Mouse (Mus musculus) CH12.LX (cell line): ENCODE data around the gene Fam69a. TPM values are rescaled to one million over a fixed set of nuclear protein-coding genes. Genes with fewer than 3 reads are reported as not detected.
A peak's percentile ranks its signal among the peaks of the same experiment; 100 is the strongest.

Experiments used
- DNase-seq: peaks from one replicate; pipeline ENCODE4 v3.0.0-alpha.2; 2013; ENCODE audit errors: extremely low read depth
- H3K27ac ChIP-seq: 2 replicates; pipeline ENCODE4 v1.5.1; 2012; ENCODE audit warnings: low read depth, mild to moderate bottlenecking, control low read depth, moderate library complexity; ENCODE audit not compliant: insufficient read depth
- H3K27me3 ChIP-seq: replicated peaks from 2 replicates; pipeline ENCODE3; 2012; ENCODE audit warnings: inconsistent platforms
- H3K36me3 ChIP-seq, 2 experiments: replicated peaks in 1 of 2; 2 replicates each; pipeline versions ENCODE3 to v1.6.1; 2012; ENCODE audit warnings: inconsistent platforms in 1 of 2, low read length in 1 of 2, mild to moderate bottlenecking in 1 of 2, mixed read lengths in 1 of 2, moderate library complexity in 1 of 2; ENCODE audit not compliant: control insufficient read depth in 1 of 2, insufficient read depth in 1 of 2
- H3K4me1 ChIP-seq, 2 experiments: 2 replicates each; pipeline ENCODE4 v1.6.1; 2012; ENCODE audit warnings: inconsistent platforms in 1 of 2, moderate library complexity in 1 of 2; ENCODE audit not compliant: insufficient read depth in 2 of 2, control insufficient read depth in 1 of 2
- H3K4me2 ChIP-seq: 2 replicates; pipeline ENCODE4 v1.6.1; 2012; ENCODE audit warnings: low read depth, mild to moderate bottlenecking, control low read depth; ENCODE audit not compliant: poor library complexity, insufficient read depth, severe bottlenecking
- H3K4me3 ChIP-seq, 3 experiments: fragments of 150-350 bp in 1 of 3; sonication (generic) in 1 of 3; replicated peaks in 1 of 3; 2 replicates each; pipeline versions ENCODE3 to v1.5.1; 2011 to 2012; ENCODE audit warnings: low read depth in 2 of 3, low read length in 2 of 3, mild to moderate bottlenecking in 2 of 3, moderate library complexity in 2 of 3, control low read depth in 1 of 3, improper control_type of control experiment in 1 of 3, inconsistent platforms in 1 of 3, mixed read lengths in 1 of 3; ENCODE audit not compliant: poor library complexity in 1 of 3
- H3K79me2 ChIP-seq: replicated peaks from 2 replicates; pipeline ENCODE4 v1.6.1; 2012; ENCODE audit warnings: mild to moderate bottlenecking, moderate library complexity; ENCODE audit not compliant: control insufficient read depth, poor library complexity, insufficient read depth, severe bottlenecking; ENCODE audit errors: extremely low read depth
- H3K9ac ChIP-seq: 2 replicates; pipeline ENCODE4 v1.6.1; 2012; ENCODE audit warnings: low read depth, mild to moderate bottlenecking, control low read depth, moderate library complexity; ENCODE audit not compliant: insufficient read depth
- H3K9me3 ChIP-seq: replicated peaks from 2 replicates; pipeline ENCODE3; 2012; ENCODE audit warnings: low read length, inconsistent platforms, mixed read lengths
- BHLHE40 ChIP-seq: IDR thresholded peaks from 2 replicates; pipeline ENCODE4 v1.6.1; 2011; ENCODE audit warnings: mild to moderate bottlenecking, low read depth, low read length, improper control_type of control experiment
- CHD2 ChIP-seq: IDR thresholded peaks from 2 replicates; pipeline ENCODE4 v1.6.1; 2011; ENCODE audit warnings: low read length, improper control_type of control experiment
- CTCF ChIP-seq, 2 experiments: IDR thresholded peaks in 1 of 2; conservative IDR thresholded peaks in 1 of 2; 2 replicates each; pipeline ENCODE4 v1.5.1; 2011 to 2012; ENCODE audit warnings: low read depth in 2 of 2, low read length in 2 of 2, improper control_type of control experiment in 1 of 2, inconsistent platforms in 1 of 2, mild to moderate bottlenecking in 1 of 2, moderate library complexity in 1 of 2
- E2F4 ChIP-seq: IDR thresholded peaks from 2 replicates; pipeline ENCODE4 v1.6.1; 2011; ENCODE audit warnings: low read depth, low read length, improper control_type of control experiment; ENCODE audit not compliant: insufficient replicate concordance
- ELF1 ChIP-seq: IDR thresholded peaks from 2 replicates; pipeline ENCODE4 v1.6.1; 2014; ENCODE audit warnings: low read depth, mild to moderate bottlenecking, inconsistent platforms, low read length, improper control_type of control experiment
- GABPA ChIP-seq: IDR thresholded peaks from 2 replicates; pipeline ENCODE4 v1.6.1; 2012; ENCODE audit warnings: low read depth, low read length, improper control_type of control experiment, inconsistent platforms; ENCODE audit not compliant: insufficient replicate concordance
- IRF4 ChIP-seq: IDR thresholded peaks from 2 replicates; pipeline ENCODE4 v1.6.1; 2014; ENCODE audit warnings: low read depth, mild to moderate bottlenecking, inconsistent platforms, low read length, improper control_type of control experiment
- JUN ChIP-seq: IDR thresholded peaks from 2 replicates; pipeline ENCODE4 v1.6.1; 2011; ENCODE audit warnings: low read depth, mild to moderate bottlenecking, low read length, improper control_type of control experiment, moderate library complexity; ENCODE audit not compliant: insufficient read depth
- MAFK ChIP-seq: IDR thresholded peaks from 2 replicates; pipeline ENCODE4 v1.6.1; 2011; ENCODE audit warnings: low read length, improper control_type of control experiment; ENCODE audit not compliant: insufficient replicate concordance
- MAX ChIP-seq: IDR thresholded peaks from 2 replicates; pipeline ENCODE4 v1.6.1; 2011; ENCODE audit warnings: low read length, improper control_type of control experiment
- MXI1 ChIP-seq: IDR thresholded peaks from 2 replicates; pipeline ENCODE4 v1.6.1; 2011; ENCODE audit warnings: mild to moderate bottlenecking, low read depth, low read length, improper control_type of control experiment
- MYC ChIP-seq: IDR thresholded peaks from 2 replicates; pipeline ENCODE4 v1.6.1; 2011; ENCODE audit warnings: low read depth, mild to moderate bottlenecking, improper control_type of control experiment, low read length
- PAX5 ChIP-seq: IDR thresholded peaks from 2 replicates; pipeline ENCODE4 v1.6.1; 2012; ENCODE audit warnings: low read length, inconsistent platforms, mixed read lengths
- RAD21 ChIP-seq: IDR thresholded peaks from 2 replicates; pipeline ENCODE4 v1.6.1; 2011; ENCODE audit warnings: low read depth, mild to moderate bottlenecking, low read length, improper control_type of control experiment, moderate library complexity
- SIN3A ChIP-seq: IDR thresholded peaks from 2 replicates; pipeline ENCODE4 v1.6.1; 2012; ENCODE audit warnings: low read length, improper control_type of control experiment, inconsistent platforms
- SMC3 ChIP-seq: IDR thresholded peaks from 2 replicates; pipeline ENCODE4 v1.6.1; 2011; ENCODE audit warnings: low read depth, low read length, improper control_type of control experiment
- TBP ChIP-seq: conservative IDR thresholded peaks from 2 replicates; pipeline ENCODE4 v1.6.1; 2011; ENCODE audit warnings: low read depth, low read length, improper control_type of control experiment
- UBTF ChIP-seq: IDR thresholded peaks from 2 replicates; pipeline ENCODE4 v1.6.1; 2012; ENCODE audit warnings: low read depth, mild to moderate bottlenecking, inconsistent platforms, low read length, improper control_type of control experiment, moderate library complexity
- USF2 ChIP-seq: conservative IDR thresholded peaks from 2 replicates; pipeline ENCODE4 v1.6.1; 2011; ENCODE audit warnings: low read depth, low read length, improper control_type of control experiment
- ZC3H11A ChIP-seq: IDR thresholded peaks from 2 replicates; pipeline ENCODE4 v1.6.1; 2012; ENCODE audit warnings: low read depth, mild to moderate bottlenecking, inconsistent platforms, low read length, improper control_type of control experiment
- ZNF384 ChIP-seq: IDR thresholded peaks from 2 replicates; pipeline ENCODE4 v1.6.1; 2012; ENCODE audit warnings: low read depth, low read length, improper control_type of control experiment, inconsistent platforms
- dilution Hi-C: fragments of 300-500 bp; cut with MboI; formaldehyde crosslinking; loops from 2 replicates; pipeline ENCODE4 v1.14.3; 2020; ENCODE audit warnings: low sequenced_read_pairs; ENCODE audit not compliant: extremely low pct_unique_long_range_greater_than_20kb, extremely low pct_ligation_motif_present
- in situ Hi-C: fragments of 300-500 bp; cut with MboI; formaldehyde crosslinking; loops from 3 replicates; pipeline ENCODE4 v1.14.3; 2019; ENCODE audit warnings: low sequenced_read_pairs, low pct_ligation_motif_present, low pct_unique_long_range_greater_than_20kb, mixed read lengths
- polyA plus RNA-seq: library from polyadenylated mRNA; unstranded; fragments of >175 nt; gene quantifications from 2 replicates; pipeline ENCODE4 v1.2.1, GENCODE M21; 2012; ENCODE audit warnings: low read depth; ENCODE audit not compliant: insufficient read length
- total RNA-seq, 2 experiments: library from RNA; depleted of rRNA; stranded (reverse); fragments of 300-350 nt in 1 of 2; fragments of >200 nt in 1 of 2; gene quantifications; 2 replicates each; pipeline ENCODE4 v1.2.3; 2012 to 2014

The Fam69a gene
- total and polyA plus RNA-seq, 3 experiments = 4.2 to 14.2 (median 6.5) TPM

DNA sequence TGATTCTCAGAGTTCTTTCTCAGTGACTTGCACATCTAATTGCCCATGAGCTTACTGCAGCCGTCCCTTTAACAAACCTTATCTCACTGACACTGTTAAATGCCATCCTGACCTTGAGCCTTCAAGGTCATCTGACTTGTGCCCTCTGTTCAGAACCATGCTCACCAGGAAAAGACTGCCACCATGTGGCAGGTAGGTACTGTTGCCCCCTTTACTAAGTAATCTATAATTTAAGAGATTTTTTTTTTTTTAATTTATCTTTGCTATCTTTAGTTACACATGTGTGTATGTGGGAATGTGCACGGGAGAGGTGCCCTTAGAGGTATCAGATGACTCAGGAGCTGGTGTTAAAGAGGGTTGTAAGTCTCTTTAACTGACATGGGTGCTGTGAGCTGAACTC, 18.2 kb upstream of the Fam69a start:
- peaks cover 0 to 12% of the 10 kb centered on the region in 2 experiments; a peak in 2 of 4 replicates for H3K4me1 ChIP-seq
- no peaks in the 10 kb centered on the region for H3K9me3 ChIP-seq
- in situ Hi-C loops (loop anchor here (5.0 kb wide), 1 partner anchor 88 kb away; no protein-coding TSS in a partner anchor), dilution Hi-C loops (no loop called here)
- H3K4me2 ChIP-seq = no peak overlapping the region
- H3K36me3 ChIP-seq = no peaks in the 10 kb centered on the region
- H3K27ac ChIP-seq = no peak overlapping the region
- no peak overlapping the region for H3K9ac ChIP-seq
- H3K79me2 ChIP-seq = no peaks in the 10 kb centered on the region
- DNase-seq = peak; percentile 68
- no peaks in the 10 kb centered on the region for H3K27me3 ChIP-seq
- H3K4me3 ChIP-seq = no peak overlapping the region
- peak; percentile 91 for TF ChIP-seq RAD21
- TF ChIP-seq ZNF384 = peak; percentile 74
- peak; percentile 74 for TF ChIP-seq ZC3H11A
- no peak for TF ChIP-seq PAX5
- no peak for TF ChIP-seq UBTF
- TF ChIP-seq TBP = 0 out of 2 replicates have a peak, but pooled peaks have one; percentile 34
- peak; percentile 57 to 92 for TF ChIP-seq CTCF (conservative IDR thresholded peaks at IDR 0.05 in 1 of 2, IDR thresholded peaks at IDR 0.05 in 1 of 2; ENCODE audit: low read depth in 2 of 2, low read length in 2 of 2)
- peak; percentile 96 for TF ChIP-seq SMC3
- no peak for TF ChIP-seq USF2
- TF ChIP-seq ELF1 = no peak
- TF ChIP-seq IRF4 = no peak
- no peak for TF ChIP-seq GABPA
- no peak for TF ChIP-seq MXI1
- TF ChIP-seq SIN3A = no peak
- no peak for TF ChIP-seq MAX
- TF ChIP-seq BHLHE40 = no peak
- TF ChIP-seq MYC = peak; percentile 38; the same call in 1 of the 2 replicates

DNA sequence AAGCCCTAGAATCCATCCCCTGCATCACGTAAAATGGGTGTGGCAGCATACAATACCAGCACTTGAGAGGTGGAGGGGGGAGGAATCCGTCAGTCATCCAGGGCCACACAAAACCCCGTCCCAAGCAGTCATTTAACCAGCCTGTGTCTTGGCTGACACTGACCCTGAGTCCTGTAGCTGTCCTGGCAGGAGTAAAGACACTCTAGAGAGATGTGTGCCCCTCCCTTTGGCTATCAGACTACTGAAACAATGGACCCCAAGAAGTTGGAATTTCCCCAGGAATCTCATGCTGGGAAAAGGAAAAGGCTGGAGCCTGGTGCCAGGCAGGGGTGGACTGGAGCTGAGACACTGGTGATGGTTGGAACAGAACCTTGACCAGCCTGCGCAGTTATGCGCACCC, 15.8 kb upstream of the Fam69a start:
- Histone ChIP-seq H3K4me1 (peaks cover 0 to 13% of the 10 kb centered on the region in 2 experiments; a peak in 2 of 4 replicates), H3K27ac (no peak overlapping the region), H3K9me3 (no peaks in the 10 kb centered on the region), H3K4me3 (no peak overlapping the region), H3K27me3 (no peaks in the 10 kb centered on the region), H3K36me3 (no peaks in the 10 kb centered on the region), H3K4me2 (no peak overlapping the region), H3K79me2 (no peaks in the 10 kb centered on the region), H3K9ac (no peak overlapping the region)
- TF ChIP-seq MAFK (no peak), CHD2 (no peak), MAX (no peak), UBTF (no peak), IRF4 (no peak), GABPA (no peak), ELF1 (no peak), JUN (no peak), E2F4 (no peak), PAX5 (no peak)
- in situ Hi-C loops = no loop called here
- dilution Hi-C loops = no loop called here
- no peak for DNase-seq
